Mouse (Mus musculus): Measurements from ENCODE around the gene Hmgcll1. TPM values are rescaled to one million over a fixed set of nuclear protein-coding genes. Genes with fewer than 3 reads are reported as not detected.

The Hmgcll1 gene
- polyA plus RNA-seq, 1 experiment from 2014 or later = 9.5 TPM

DNA sequence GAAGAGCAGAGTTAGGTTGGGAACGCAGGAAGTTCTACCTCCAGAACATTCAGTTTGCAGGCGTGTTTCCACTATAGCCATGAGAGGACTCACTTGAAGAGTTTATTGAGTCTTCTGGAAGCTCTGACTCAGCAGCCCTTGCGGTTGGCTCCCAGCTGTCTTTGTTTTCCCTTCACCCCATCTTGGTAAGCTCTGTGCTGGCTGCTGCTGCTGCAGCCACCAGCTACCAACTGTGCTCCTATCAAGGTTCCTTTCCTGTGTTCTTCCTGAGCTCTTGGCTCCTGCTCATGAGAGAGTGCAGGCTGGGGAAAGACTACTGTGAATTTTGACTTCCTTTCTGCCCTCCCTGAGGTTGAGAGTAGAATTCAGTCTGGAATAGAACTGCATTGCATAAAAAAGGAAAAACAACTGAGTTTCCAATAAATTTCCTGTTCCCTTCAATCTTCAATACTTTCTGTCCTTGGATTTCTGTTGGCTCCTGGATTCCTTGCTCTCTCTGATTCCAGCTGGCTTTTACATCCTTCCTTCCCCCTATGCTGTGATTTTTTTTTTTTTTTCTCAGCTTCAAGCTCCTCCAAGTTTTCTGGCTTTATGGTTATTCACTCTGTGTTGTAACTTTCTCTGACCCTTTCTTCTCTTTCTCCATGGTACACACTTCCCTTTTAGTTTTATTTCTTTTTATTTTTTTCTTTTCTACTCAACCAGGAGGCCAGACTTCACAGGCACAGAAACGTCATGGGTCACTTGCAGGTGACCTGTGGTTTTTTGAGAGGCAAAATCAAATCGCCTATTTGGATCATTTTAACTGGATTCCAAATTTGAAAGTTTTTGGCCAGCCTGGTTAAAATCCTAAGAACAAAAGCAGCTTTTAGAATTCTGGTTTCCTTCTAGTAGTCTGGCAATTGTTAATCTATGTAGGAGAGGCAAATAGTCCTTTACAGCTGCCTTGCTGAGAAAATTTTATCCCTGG, 9.9 kb downstream of the Hmgcll1 start:
- no peak for TF ChIP-seq CTCF (IDR thresholded peaks at IDR 0.05; ENCODE audit: low read depth)
- peak overlapping the region; percentile 80 for H3K27ac ChIP-seq (ENCODE audit: low read depth)
- DNase-seq (peak; percentile 58), ATAC-seq (ENCODE audit: insufficient read depth) (peak; percentile 62; the same call in 1 of the 2 replicates)
- peaks cover 5% of the 10 kb centered on the region for H3K4me1 ChIP-seq (ENCODE audit: insufficient read depth)
- no peak overlapping the region for H3K9ac ChIP-seq
- H3K4me2 ChIP-seq = no peak overlapping the region
- no peak overlapping the region for H3K4me3 ChIP-seq (ENCODE audit: low read depth, low read length)
- WGBS = 35% methylated on average over 5 of the region's 5 CpGs
- H3K27me3 ChIP-seq (ENCODE audit: insufficient read depth, low read length) = no peaks in the 10 kb centered on the region
- H3K36me3 ChIP-seq (ENCODE audit: insufficient read depth) = no peaks in the 10 kb centered on the region
- no peaks in the 10 kb centered on the region for H3K9me3 ChIP-seq (ENCODE audit: low read depth, low read length)

DNA sequence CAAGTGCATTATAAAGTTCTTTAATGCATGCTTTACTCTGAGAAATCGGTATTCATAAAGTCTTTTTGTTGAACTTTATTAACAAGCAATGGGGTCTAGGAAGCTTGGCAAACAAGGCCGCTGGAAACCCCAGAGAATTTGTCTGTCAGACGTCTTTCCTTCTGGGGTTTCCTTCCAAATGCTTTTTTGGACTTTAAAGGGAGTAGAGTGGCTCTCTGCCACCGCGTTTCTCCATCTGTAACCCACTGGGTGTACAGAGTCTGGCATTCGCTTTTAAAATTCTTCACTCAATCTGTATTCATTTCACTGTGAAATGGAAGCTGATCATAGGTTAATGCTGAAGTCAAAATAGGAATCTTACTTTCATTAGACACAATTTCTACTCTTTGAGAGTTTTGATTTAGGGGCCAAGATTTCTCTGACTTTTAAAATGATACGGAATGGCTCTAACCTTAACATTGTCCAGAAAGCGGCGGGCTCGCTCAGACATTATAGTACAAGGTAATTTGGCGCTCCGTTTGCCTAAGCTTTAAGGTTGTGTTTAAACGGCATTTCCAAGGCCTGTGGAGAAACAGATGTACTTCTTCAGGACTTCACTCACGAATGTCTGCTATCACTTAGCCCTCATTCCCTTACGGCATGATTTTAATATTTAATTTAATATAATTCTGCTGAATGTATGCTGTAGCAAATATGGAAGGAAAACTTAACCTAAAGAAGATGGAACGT, 15.0 kb downstream of the Hmgcll1 start:
- ATAC-seq (ENCODE audit: insufficient read depth) (peak; percentile 44; the same call in 1 of the 2 replicates), DNase-seq (peak; percentile 70)
- no peak for TF ChIP-seq CTCF (IDR thresholded peaks at IDR 0.05; ENCODE audit: low read depth)
- Histone ChIP-seq H3K4me1 (ENCODE audit: insufficient read depth) (peaks cover 3% of the 10 kb centered on the region; the same call in 1 of the 2 replicates), H3K9me3 (ENCODE audit: low read depth, low read length) (no peaks in the 10 kb centered on the region), H3K27ac (ENCODE audit: low read depth) (peak overlapping the region; percentile 58; the same call in 1 of the 2 replicates), H3K36me3 (ENCODE audit: insufficient read depth) (no peaks in the 10 kb centered on the region), H3K4me2 (no peak overlapping the region), H3K9ac (no peak overlapping the region), H3K4me3 (ENCODE audit: low read depth, low read length) (no peak overlapping the region), H3K27me3 (ENCODE audit: insufficient read depth, low read length) (no peaks in the 10 kb centered on the region)
- WGBS = 55% methylated on average over 16 of the region's 16 CpGs

DNA sequence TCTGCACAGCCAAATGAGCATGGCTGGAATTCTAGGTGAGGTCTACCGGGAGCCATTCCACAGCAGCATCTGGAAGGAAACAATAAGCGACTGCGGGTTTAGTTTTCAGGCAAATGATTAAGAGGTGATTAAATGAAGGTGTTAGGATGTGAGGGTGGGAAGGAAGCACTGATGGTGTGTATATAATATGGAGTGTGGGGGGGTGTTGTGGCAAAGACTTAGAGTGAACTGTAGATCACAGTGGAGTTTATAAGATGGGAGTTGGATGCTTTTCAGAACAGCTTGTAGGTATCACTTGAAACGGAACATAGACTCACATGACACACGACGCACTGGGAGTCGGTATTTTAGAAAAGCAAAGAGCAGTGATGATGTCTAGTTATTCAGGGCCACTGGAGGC, 20.4 kb downstream of the Hmgcll1 start:
- ATAC-seq (ENCODE audit: insufficient read depth) = no peak
- DNase-seq = no peak
- H3K4me1 ChIP-seq (ENCODE audit: insufficient read depth) = 0 out of 2 replicates have a peak, but pooled peaks cover 5% of the 10 kb centered on the region
- no peak overlapping the region for H3K4me3 ChIP-seq (ENCODE audit: low read depth, low read length)
- TF ChIP-seq CTCF (IDR thresholded peaks at IDR 0.05; ENCODE audit: low read depth) = no peak
- H3K9me3 ChIP-seq (ENCODE audit: low read depth, low read length) = no peaks in the 10 kb centered on the region
- H3K27me3 ChIP-seq (ENCODE audit: insufficient read depth, low read length) = no peaks in the 10 kb centered on the region
- no peak overlapping the region for H3K9ac ChIP-seq
- no peaks in the 10 kb centered on the region for H3K36me3 ChIP-seq (ENCODE audit: insufficient read depth)
- 61% methylated on average over 7 of the region's 7 CpGs for WGBS
- H3K27ac ChIP-seq (ENCODE audit: low read depth) = no peak overlapping the region
- no peak overlapping the region for H3K4me2 ChIP-seq

DNA sequence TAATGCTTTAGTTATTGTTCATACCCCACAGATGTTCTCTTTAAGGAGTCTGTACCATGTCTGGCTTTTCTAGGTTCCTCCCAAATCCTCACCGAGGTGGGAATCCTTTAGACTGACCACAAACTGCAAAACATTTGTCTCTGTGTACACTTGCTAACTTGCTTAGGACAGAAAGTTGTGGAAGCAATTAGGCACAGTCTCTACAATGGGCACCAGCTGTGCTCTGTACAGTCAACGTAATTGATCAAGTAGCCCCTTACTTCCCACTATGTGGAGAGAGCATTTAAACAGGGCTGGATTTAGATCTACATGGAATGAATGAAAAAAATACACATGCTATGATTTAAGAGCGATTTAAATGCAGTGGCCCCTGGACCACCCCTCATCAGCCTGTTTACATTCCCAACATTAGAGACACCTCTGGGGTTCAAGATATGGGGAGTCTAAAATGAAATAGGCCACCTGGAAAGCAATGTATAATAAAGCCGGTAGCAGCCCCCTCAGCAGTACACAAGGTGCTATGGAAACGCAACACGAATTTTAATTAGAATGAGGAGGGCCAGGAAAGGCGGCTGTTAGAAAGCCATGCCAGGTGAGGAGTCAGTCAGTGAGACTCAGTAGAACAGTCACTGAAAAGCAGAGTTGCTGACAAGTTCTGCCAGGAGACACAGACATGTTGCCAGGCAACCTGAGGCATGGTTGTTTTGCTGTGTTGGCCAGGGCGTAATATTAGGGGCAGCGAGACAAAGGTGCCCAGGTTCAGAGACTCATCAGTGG, 23.9 kb downstream of the Hmgcll1 start:
- no peak for DNase-seq
- Histone ChIP-seq H3K4me1 (ENCODE audit: insufficient read depth) (0 out of 2 replicates have a peak, but pooled peaks cover 5% of the 10 kb centered on the region), H3K36me3 (ENCODE audit: insufficient read depth) (no peaks in the 10 kb centered on the region)

DNA sequence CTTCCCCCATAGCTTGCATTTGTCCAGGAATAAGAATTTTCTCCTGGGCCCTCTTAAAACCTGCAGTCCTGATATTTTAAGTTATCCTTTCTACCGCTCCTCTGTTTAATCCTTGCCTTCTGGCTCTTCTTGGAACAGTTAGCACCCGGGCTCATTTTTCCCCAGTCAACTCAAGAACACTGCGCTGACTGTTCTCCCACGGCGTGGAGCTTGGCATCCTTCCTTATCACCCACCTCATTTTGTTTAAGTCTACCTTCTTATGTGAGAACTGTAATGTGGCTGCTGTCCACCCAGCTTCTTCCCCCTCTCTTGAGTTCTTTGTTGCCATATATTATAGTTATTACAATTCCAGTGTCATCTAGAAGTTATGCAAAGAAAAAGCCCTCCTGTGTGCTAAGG, 25.1 kb downstream of the Hmgcll1 start:
- no peaks in the 10 kb centered on the region for H3K36me3 ChIP-seq (ENCODE audit: insufficient read depth)
- 0 out of 2 replicates have a peak, but pooled peaks cover 5% of the 10 kb centered on the region for H3K4me1 ChIP-seq (ENCODE audit: insufficient read depth)
- no peak for TF ChIP-seq CTCF (IDR thresholded peaks at IDR 0.05; ENCODE audit: low read depth)
- H3K27ac ChIP-seq (ENCODE audit: low read depth) = no peak overlapping the region
- no peak overlapping the region for H3K9ac ChIP-seq
- H3K4me2 ChIP-seq = no peak overlapping the region
- H3K9me3 ChIP-seq (ENCODE audit: low read depth, low read length) = no peaks in the 10 kb centered on the region
- WGBS = 55% methylated on average over 5 of the region's 5 CpGs
- H3K4me3 ChIP-seq (ENCODE audit: low read depth, low read length) = no peak overlapping the region
- no peak for DNase-seq
- ATAC-seq (ENCODE audit: insufficient read depth) = no peak
- H3K27me3 ChIP-seq (ENCODE audit: insufficient read depth, low read length) = no peaks in the 10 kb centered on the region

More for the DNA sequence above, 23.9 kb downstream of the Hmgcll1 start:
- 0 out of 2 replicates have a peak, but pooled peaks have one; percentile 21 for ATAC-seq (ENCODE audit: insufficient read depth)
- 54% methylated on average over 9 of the region's 9 CpGs for WGBS
- H3K27ac ChIP-seq (ENCODE audit: low read depth) = no peak overlapping the region
- H3K27me3 ChIP-seq (ENCODE audit: insufficient read depth, low read length) = no peaks in the 10 kb centered on the region
- H3K9ac ChIP-seq = no peak overlapping the region
- TF ChIP-seq CTCF (IDR thresholded peaks at IDR 0.05; ENCODE audit: low read depth) = no peak
- H3K4me3 ChIP-seq (ENCODE audit: low read depth, low read length) = no peak overlapping the region
- no peaks in the 10 kb centered on the region for H3K9me3 ChIP-seq (ENCODE audit: low read depth, low read length)
- H3K4me2 ChIP-seq = no peak overlapping the region

DNA sequence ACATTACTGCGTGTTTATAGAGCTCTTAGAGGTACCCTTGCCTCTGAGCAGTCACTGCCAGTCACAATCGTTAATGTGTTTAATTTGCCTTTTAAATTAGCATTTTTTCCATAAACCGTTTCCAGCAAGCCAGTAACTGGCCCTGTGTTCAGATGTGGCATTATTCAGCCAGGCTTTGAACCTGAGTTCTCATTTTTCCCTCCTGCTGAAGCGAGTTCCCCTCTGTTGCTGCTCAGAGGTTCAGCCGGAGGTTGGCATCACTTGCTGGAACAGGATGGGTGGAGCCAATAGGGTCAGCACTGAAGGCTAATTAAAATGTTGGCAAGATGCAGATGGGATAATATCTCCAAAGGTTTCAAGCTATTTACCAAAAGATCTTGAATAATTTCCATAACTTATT, 28.7 kb downstream of the Hmgcll1 start:
- Histone ChIP-seq H3K9ac (no peak overlapping the region), H3K4me3 (ENCODE audit: low read depth, low read length) (no peak overlapping the region), H3K27me3 (ENCODE audit: insufficient read depth, low read length) (no peaks in the 10 kb centered on the region), H3K9me3 (ENCODE audit: low read depth, low read length) (no peaks in the 10 kb centered on the region), H3K4me2 (no peak overlapping the region), H3K36me3 (ENCODE audit: insufficient read depth) (no peaks in the 10 kb centered on the region), H3K27ac (ENCODE audit: low read depth) (no peak overlapping the region), H3K4me1 (ENCODE audit: insufficient read depth) (0 out of 2 replicates have a peak, but pooled peaks cover 4% of the 10 kb centered on the region)
- DNase-seq (no peak), ATAC-seq (ENCODE audit: insufficient read depth) (no peak)
- TF ChIP-seq CTCF (IDR thresholded peaks at IDR 0.05; ENCODE audit: low read depth) = no peak
- 70% methylated on average over 5 of the region's 5 CpGs for WGBS

Data from lung, embryonic 14.5 days (tissue).